Mouse (Mus musculus) spleen, postnatal 10 days (tissue): ENCODE measurements around the gene Adarb2.
"Not testable (repeated sequence)": the region's sequence is repeated elsewhere in the genome, so short reads cannot be mapped to it uniquely, and the experiment has no call there.

Source experiments
- DNase-seq, 2 experiments: peaks; one replicate each; pipeline ENCODE4 v3.0.0; 2021 to 2022; ENCODE audit warnings: low spot score in 2 of 2

Gene Adarb2

DNA sequence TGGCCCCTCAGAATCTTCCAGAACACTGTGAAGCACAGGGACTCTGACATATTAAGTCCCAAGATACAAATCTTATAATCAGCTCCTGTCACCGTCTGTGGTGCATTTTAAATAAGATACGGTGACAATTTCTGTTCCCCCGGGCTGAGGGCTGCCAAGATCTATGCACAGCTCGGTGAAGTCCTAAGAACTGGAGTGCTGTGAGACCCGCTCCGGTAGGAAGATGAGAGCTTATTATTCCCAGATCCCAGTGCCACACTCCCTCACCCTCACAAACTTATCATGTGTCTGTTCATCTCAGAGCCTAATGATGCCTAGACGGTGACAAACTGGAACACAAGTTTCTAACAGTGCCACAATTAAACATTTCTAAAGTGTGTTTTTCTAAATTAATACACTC lies 384.8 kb downstream of the Adarb2 start:
- DNase-seq, result no peak

DNA sequence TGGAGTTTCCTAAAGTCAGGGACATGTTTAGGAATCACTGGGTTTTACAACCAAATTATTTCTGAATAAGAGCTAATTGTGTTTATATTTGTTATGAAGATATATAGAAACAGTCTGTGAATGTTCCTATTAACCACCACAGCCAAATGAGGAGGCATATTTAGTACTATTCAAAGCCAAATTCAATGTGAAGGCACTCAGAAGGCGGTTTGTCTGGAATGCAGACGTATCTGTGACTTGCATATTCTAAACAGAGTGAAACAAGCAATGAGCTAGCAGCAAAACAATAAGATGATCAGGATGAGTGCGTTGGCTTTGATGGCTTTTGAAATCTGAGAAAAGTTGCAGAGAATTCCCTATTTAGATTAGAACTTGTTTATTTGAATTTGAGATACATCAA lies 387.8 kb downstream of the Adarb2 start:
- no peak for DNase-seq

DNA sequence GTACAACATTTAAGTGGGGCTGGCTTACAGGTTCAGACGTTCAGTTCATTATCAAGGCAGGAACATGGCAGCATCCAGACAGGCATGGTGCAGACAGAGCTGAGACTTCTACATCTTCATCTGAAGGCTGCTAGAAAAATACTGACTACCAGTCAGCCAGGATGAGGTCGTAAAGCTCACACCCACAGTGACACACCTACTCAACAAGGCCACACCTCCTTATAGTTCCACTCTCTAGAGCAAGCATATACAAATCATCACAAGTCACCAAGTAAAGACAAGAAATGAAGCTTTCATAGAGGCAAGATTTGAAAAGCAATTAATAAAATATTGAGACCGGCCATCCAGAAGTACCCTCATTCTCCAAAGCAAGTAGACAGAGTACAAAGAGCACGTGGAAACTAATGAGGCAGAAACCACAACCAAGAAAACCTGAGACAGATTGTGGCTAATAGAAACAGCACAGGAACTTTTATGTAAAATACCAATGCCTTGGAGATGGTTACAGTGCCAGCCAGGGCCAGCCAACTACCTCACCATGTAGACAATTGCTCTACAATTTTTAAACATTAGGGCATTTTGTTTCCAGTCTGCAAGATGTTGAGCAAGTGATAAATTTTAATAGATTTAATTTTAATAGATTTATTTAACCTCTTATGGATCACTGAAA lies 394.4 kb downstream of the Adarb2 start:
- DNase-seq, result no peak

GRCm38 (mm10) chr13:8597647-8598017 lies 395.0 kb downstream of the Adarb2 start:
- DNase-seq, result no peak

GRCm38 (mm10) chr13:8605645-8606044 lies 403.0 kb downstream of the Adarb2 start:
- no peak for DNase-seq

DNA sequence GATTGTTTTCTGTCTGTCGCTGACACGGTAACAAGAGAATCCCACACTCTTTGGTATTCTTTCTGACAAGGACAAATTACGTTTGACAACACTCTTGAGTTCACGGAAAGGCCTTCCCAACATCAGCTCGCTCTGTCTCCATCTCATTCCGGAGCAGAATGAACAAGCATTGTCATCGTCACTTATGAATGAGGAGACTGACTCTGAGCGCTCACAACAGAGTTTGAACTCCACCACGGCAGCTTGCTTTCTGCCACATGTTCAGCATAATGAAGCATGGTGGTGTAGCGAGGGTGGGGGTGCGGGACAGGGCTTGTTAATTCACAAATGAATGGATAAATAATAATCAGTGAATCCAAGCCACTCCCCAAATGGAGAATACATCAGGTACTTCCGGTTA lies 405.4 kb downstream of the Adarb2 start:
- no peak for DNase-seq

GRCm38 (mm10) chr13:8608918-8609317 lies 406.3 kb downstream of the Adarb2 start:
- DNase-seq, result not testable (repeated sequence)

DNA sequence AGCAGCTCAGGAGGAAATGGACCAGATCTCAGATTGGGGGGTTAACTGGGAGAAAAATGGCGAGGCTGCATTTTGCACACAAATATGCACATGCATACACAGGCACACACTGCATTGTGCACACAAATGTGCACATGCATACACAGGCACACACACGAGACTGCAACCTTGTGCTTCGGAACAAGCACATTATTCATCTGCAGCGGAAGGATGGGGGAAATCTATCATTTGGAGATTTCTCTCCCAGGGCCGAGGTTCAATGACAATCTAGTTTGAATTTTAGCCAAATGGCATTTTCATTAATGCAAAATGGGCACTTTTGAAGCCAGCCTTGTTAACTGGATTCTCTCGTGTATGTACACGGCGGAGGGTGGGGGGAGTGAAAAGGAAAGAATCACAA lies 408.3 kb downstream of the Adarb2 start:
- DNase-seq, result no peak

GRCm38 (mm10) chr13:8612618-8613391 lies 410.1 kb downstream of the Adarb2 start:
- DNase-seq, result no peak

- no peak for DNase-seq
Measured at GRCm38 (mm10) chr13:8616685-8617084, 414.0 kb downstream of the Adarb2 start.

DNA sequence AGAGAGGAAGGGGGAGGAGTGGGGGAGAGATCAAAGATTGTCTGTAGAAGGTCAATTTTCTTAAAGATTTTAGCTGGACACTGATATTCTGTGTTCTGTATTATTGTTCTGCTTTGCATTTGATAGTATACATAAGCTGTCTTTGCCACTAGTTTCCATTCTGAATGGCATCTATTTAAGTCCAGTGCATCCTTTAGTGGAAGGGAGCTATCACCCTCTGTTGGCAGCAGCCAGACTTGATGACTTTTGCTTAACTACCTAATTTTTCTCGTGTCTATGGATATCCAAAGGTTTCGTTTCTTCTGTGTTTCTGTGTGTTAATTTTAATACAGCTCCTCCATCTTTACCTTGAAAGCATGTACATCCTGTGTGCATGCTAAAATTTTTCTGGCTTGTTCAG lies 419.6 kb downstream of the Adarb2 start:
- no peak for DNase-seq

DNA sequence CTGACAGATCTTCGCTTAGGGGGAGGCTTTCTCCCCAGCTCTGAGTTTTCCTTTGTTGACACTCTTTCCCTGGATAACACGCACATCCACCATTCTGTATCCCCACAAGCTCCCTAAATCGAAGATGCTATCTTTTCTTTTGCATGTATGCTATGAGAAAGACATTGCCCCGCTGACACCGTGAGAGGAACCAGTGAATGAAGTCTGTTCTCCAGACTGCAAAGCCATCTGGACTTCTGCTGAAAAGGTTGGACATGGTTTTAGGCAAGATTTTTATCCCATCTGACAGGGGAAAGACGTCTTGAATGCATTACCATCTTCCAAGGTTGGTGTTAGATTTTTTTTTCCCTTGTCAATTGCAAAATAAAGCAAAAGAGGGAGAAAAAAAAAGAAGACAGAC lies 426.9 kb downstream of the Adarb2 start:
- DNase-seq, result no peak

GRCm38 (mm10) chr13:8631618-8632017 lies 429.0 kb downstream of the Adarb2 start:
- DNase-seq, result no peak

- DNase-seq, result no peak
Measured at GRCm38 (mm10) chr13:8632072-8632471, 429.4 kb downstream of the Adarb2 start.

GRCm38 (mm10) chr13:8633385-8634337 lies 431.0 kb downstream of the Adarb2 start:
- no peak for DNase-seq

GRCm38 (mm10) chr13:8642084-8642483 lies 439.4 kb downstream of the Adarb2 start:
- no peak for DNase-seq

DNA sequence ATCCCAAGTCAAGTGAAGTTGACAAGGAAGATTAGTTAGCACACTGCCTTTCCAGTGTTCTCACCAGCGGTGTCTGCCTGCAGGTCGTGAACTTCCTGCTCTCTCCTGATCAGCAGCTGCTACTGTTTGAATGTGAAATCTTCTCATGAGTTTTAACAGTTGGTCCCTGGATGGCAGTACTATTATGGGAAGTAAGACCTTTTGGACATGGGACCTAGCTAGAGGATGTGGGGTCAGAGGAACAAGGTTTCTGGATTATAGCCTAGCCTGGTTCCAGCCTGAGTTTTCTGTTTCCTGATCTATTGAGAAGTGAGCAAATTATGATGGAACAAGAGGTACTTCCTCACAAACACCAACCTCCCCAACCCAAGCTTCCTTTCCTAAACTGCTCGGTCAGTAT lies 441.3 kb downstream of the Adarb2 start:
- no peak for DNase-seq

GRCm38 (mm10) chr13:8644805-8645679 lies 442.4 kb downstream of the Adarb2 start:
- DNase-seq, result no peak

DNA sequence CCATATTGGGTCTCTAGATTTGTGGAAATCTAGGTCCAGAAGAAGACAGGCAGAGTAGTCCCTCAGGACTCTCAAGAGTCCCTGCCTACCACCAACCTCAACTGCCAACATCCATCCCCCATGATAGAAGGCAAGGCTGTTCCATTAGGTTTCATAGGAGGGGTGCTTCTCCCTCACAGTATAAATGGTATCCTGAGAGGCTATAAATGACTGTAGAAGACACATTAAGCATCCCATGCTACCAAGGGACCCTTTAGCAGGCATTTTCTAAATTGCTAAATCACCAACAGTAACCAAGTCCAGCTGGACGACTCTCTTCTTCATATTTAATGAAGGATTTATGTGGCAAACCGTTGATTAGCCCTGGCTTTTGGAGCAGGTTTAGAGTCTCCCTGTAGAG lies 446.6 kb downstream of the Adarb2 start:
- no peak for DNase-seq

DNA sequence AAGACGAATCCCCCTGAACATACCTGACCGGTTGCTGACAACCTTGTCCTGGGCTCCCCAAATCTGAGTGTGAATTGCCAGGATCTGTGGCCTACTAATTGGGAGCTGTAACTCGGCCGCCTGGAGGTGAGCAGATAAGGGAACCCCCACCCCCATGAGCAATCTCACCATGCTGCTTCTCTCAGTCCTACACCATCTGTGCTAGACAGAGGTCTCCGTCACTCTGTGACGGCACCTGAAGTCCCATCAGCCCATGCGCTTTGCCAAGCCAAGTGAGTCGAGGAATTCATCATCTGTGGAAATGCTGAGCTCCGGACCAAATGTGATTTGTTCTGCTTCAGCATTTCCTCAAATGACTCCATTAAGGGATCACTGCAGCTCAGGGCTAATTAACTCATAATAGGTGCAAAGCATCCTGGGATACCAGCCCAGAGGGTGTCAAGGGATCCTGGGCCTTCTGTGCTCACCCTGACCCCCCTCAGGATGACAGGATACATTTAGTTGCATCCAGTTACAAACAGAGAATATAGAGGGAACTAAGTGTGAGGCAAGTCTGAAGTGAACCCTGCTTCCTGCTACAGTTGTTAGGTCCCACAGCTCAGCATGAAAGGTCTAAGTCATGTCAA lies 462.1 kb downstream of the Adarb2 start:
- no peak for DNase-seq

- no peak for DNase-seq
Measured at GRCm38 (mm10) chr13:8677174-8677573, 474.5 kb downstream of the Adarb2 start.
